8 mouse cellular contexts compared by ENCODE assay signal in genomic region chr4:109279689-109280458, GRCm38 (mm10). TPM values are rescaled to one million over a fixed set of nuclear protein-coding genes. Genes with fewer than 3 reads are reported as not detected.
DNase-seq lines count a peak whose midpoint lies in the region; ATAC-seq lines count a peak whose summit lies in the region.

Gene Eps15 (plus strand): TSS chr4:109280268.

- peak; percentile 79 to 93 for DNase-seq in CD8-positive naive resting alpha-beta T cell, adult 2 months (ENCODE audit: low read depth in 2 of 2, low spot score in 2 of 2)
- peak; percentile 87 for DNase-seq in c-Kit-positive CD71-negative TER-119-negative erythroid progenitor cells, embryonic 14.5 days (ENCODE audit: low read depth)
- peak; percentile 97 for DNase-seq in forebrain, embryonic 11.5 days (ENCODE audit: low spot score)
- DNase-seq in kidney, postnatal 36 days = peak; percentile 95 to 98
- DNase-seq in telencephalon, adult 2 months (ENCODE audit: low read depth, low spot score) = peak; percentile 22

- H3K9me3 ChIP-seq in forebrain, embryonic 11.5 days (ENCODE audit: control insufficient read depth, low read length) = no peaks in the 10 kb centered on the region
- no peaks in the 10 kb centered on the region for H3K9me3 ChIP-seq in heart, embryonic 16.5 days (replicated peaks; ENCODE audit: control insufficient read depth, low read length)
- no peaks in the 10 kb centered on the region for H3K9me3 ChIP-seq in liver, embryonic 15.5 days (replicated peaks)
- no peaks in the 10 kb centered on the region for H3K9me3 ChIP-seq in neural tube, embryonic 12.5 days

- peak within 1 kb of the TSS; percentile 86 for H3K4me2 ChIP-seq in forebrain, embryonic 11.5 days (ENCODE audit: low read depth, low read length, severe bottlenecking)
- H3K4me2 ChIP-seq in heart, embryonic 16.5 days (ENCODE audit: low read depth, low read length) = peak within 1 kb of the TSS; percentile 90
- peak within 1 kb of the TSS; percentile 88 for H3K4me2 ChIP-seq in liver, embryonic 15.5 days
- H3K4me2 ChIP-seq in neural tube, embryonic 12.5 days (replicated peaks) = peak within 1 kb of the TSS; percentile 85

- H3K9ac ChIP-seq in forebrain, embryonic 11.5 days (ENCODE audit: low read length) = peak within 1 kb of the TSS; percentile 82
- peak within 1 kb of the TSS; percentile 91 for H3K9ac ChIP-seq in heart, embryonic 16.5 days (ENCODE audit: low read length)
- peak within 1 kb of the TSS; percentile 96 for H3K9ac ChIP-seq in liver, embryonic 15.5 days
- H3K9ac ChIP-seq in neural tube, embryonic 12.5 days = peak within 1 kb of the TSS; percentile 76

- H3K4me1 ChIP-seq in forebrain, embryonic 11.5 days (replicated peaks; ENCODE audit: control insufficient read depth, insufficient read depth, low read length) = no peaks in the 10 kb centered on the region
- H3K4me1 ChIP-seq in heart, embryonic 16.5 days (ENCODE audit: control insufficient read depth, insufficient read depth, low read length) = peaks cover 12% of the 10 kb centered on the region
- peaks cover 40% of the 10 kb centered on the region for H3K4me1 ChIP-seq in liver, embryonic 15.5 days (replicated peaks)
- H3K4me1 ChIP-seq in neural tube, embryonic 12.5 days = peaks cover 7% of the 10 kb centered on the region; the same call in 1 of the 2 replicates

- ATAC-seq in forebrain, embryonic 11.5 days (replicated peaks; ENCODE audit: low FRiP score) = peak; percentile 96
- peak; percentile 97 for ATAC-seq in heart, embryonic 16.5 days (replicated peaks; ENCODE audit: extremely low read depth, insufficient read depth, low FRiP score)
- peak; percentile 95 for ATAC-seq in liver, embryonic 15.5 days (ENCODE audit: insufficient read depth)
- ATAC-seq in neural tube, embryonic 12.5 days (ENCODE audit: low FRiP score, low read depth) = peak; percentile 95

- 6% methylated on average over 22 of the region's 44 CpGs for WGBS in forebrain, embryonic 11.5 days
- WGBS in heart, embryonic 16.5 days = 5% methylated on average over 32 of the region's 44 CpGs
- WGBS in liver, embryonic 15.5 days (ENCODE audit: insufficient replicate concordance) = 2% methylated on average over 44 of the region's 44 CpGs
- 3% methylated on average over 41 of the region's 44 CpGs for WGBS in neural tube, embryonic 12.5 days

- H3K36me3 ChIP-seq in forebrain, embryonic 11.5 days (ENCODE audit: control insufficient read depth, insufficient read depth, low read length) = no peaks in the 10 kb centered on the region
- H3K36me3 ChIP-seq in heart, embryonic 16.5 days (ENCODE audit: control insufficient read depth, insufficient read depth) = no peaks in the 10 kb centered on the region
- H3K36me3 ChIP-seq in liver, embryonic 15.5 days (replicated peaks) = no peaks in the 10 kb centered on the region
- H3K36me3 ChIP-seq in neural tube, embryonic 12.5 days = no peaks in the 10 kb centered on the region

- H3K4me3 ChIP-seq in forebrain, embryonic 11.5 days (ENCODE audit: low read depth, low read length) = peak within 1 kb of the TSS; percentile 88
- H3K4me3 ChIP-seq in heart, embryonic 16.5 days (ENCODE audit: low read length) = peak within 1 kb of the TSS; percentile 92
- H3K4me3 ChIP-seq in liver, embryonic 15.5 days (replicated peaks) = peak within 1 kb of the TSS; percentile 97
- peak within 1 kb of the TSS; percentile 87 for H3K4me3 ChIP-seq in neural tube, embryonic 12.5 days

- no peaks in the 10 kb centered on the region; the same call in 1 of the 2 replicates for H3K27me3 ChIP-seq in forebrain, embryonic 11.5 days (ENCODE audit: control insufficient read depth, insufficient read depth, low read length)
- H3K27me3 ChIP-seq in heart, embryonic 16.5 days (ENCODE audit: control insufficient read depth, insufficient read depth, low read length) = no peaks in the 10 kb centered on the region
- no peaks in the 10 kb centered on the region for H3K27me3 ChIP-seq in liver, embryonic 15.5 days
- H3K27me3 ChIP-seq in neural tube, embryonic 12.5 days (replicated peaks) = no peaks in the 10 kb centered on the region

- no peak within 1 kb of the TSS for H3K27ac ChIP-seq in forebrain, embryonic 11.5 days (ENCODE audit: low read depth, low read length)
- H3K27ac ChIP-seq in heart, embryonic 16.5 days (ENCODE audit: low read length) = peak within 1 kb of the TSS; percentile 85
- peak within 1 kb of the TSS; percentile 93 for H3K27ac ChIP-seq in liver, embryonic 15.5 days (replicated peaks)
- H3K27ac ChIP-seq in neural tube, embryonic 12.5 days = no peak within 1 kb of the TSS

RNA-seq across cellular contexts. Expression of gene Eps15, which starts in this region (rescaled TPM):
- 45.1 and 45.2 TPM in 2 replicates for polyA plus RNA-seq in forebrain, embryonic 11.5 days (2014; fragmentation: Nextera tagmentation; extraction: Ambion mirVana)
- polyA plus RNA-seq in heart, embryonic 16.5 days (2015; fragmentation: Nextera tagmentation; extraction: Ambion mirVana) = 30.3 and 31.1 TPM in 2 replicates
- 31.8 and 34.4 TPM in 2 replicates for polyA plus RNA-seq in liver, embryonic 15.5 days (2015; fragmentation: Nextera tagmentation; extraction: Ambion mirVana)
- polyA plus RNA-seq in neural tube, embryonic 12.5 days (2016; fragmentation: Nextera tagmentation; extraction: Ambion mirVana) = 62.3 and 71.7 TPM in 2 replicates

Comparison
In these comparisons a context has a peak if more than half of its experiments do, and no peak if none do; other contexts are left out.
1. DNase-seq: peak in every context shown above with its lines; median percentile 97 in forebrain, embryonic 11.5 days; 96 in kidney, postnatal 36 days; 87 in c-Kit-positive CD71-negative TER-119-negative erythroid progenitor cells, embryonic 14.5 days; 86 in CD8-positive naive resting alpha-beta T cell, adult 2 months; 22 in telencephalon, adult 2 months.
2. H3K27ac ChIP-seq: peak in heart, embryonic 16.5 days (single experiment) and liver, embryonic 15.5 days (single experiment); none in forebrain, embryonic 11.5 days (single experiment) and neural tube, embryonic 12.5 days (single experiment).
3. Peak in every context shown above with its lines, with median percentiles within 50 percentile points of each other: ATAC-seq, H3K4me2 ChIP-seq, H3K4me3 ChIP-seq and H3K9ac ChIP-seq.